Mouse (Mus musculus) bone marrow, adult 2 months (tissue): Measurements from ENCODE around the gene Slc35e2.

Experiments used
- CTCF ChIP-seq: fragments of 200-500 bp; IDR thresholded peaks from 2 replicates; pipeline ENCODE4 v1.5.1; 2011; ENCODE audit warnings: low read length, control low read depth; ENCODE audit not compliant: control insufficient read depth, insufficient read depth
- POLR2A ChIP-seq: fragments of 200-500 bp; IDR thresholded peaks from 2 replicates; pipeline ENCODE4 v1.6.1; 2011; ENCODE audit warnings: low read depth, mild to moderate bottlenecking, control low read depth, low read length, borderline replicate concordance; ENCODE audit not compliant: control insufficient read depth

DNA sequence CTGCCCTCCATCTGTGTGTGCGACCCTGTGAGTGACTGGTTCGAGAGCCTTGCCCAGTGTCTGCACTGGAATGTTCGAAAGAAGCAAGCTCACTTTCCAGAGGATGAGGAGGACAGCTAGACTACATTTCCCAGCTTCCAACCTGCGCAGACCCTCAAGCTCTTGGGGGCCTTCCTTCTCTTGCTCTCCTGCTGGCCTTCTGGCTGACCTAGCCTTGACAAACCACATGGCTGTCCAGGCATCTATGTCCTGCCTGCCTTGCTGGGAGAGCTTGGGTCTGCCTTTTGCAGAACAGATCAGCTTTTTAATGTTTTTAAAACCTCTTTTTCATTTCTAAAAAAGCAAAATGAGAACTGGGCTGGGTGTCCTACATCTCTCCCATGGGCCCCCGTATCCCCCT is 11.9 kb upstream of the Slc35e2 start:
- no peak for TF ChIP-seq CTCF
- TF ChIP-seq POLR2A = no peak
